Mouse (Mus musculus): Measurements from ENCODE around the gene Fam199x.

GRCm38 (mm10) chrX:137121718-137122117 lies 72.3 kb downstream of the Fam199x start, which contains the start of gene Esx1:
- TF ChIP-seq EP300 (IDR thresholded peaks at IDR 0.05; ENCODE audit: low read length) (no peak), BHLHE40 (IDR thresholded peaks at IDR 0.05; ENCODE audit: low read depth, low read length) (no peak), CTCF (conservative IDR thresholded peaks at IDR 0.05 in 1 of 2, IDR thresholded peaks at IDR 0.05 in 1 of 2; ENCODE audit: low read depth in 2 of 2, low read length in 2 of 2) (no peak), NELFE (IDR thresholded peaks at IDR 0.05; ENCODE audit: low read depth, low read length) (no peak), USF1 (IDR thresholded peaks at IDR 0.05; ENCODE audit: low read depth, low read length) (no peak), ELF1 (IDR thresholded peaks at IDR 0.05; ENCODE audit: low read depth, low read length) (no peak), MAX (IDR thresholded peaks at IDR 0.05; ENCODE audit: low read length) (no peak)

All from CH12.LX (cell line).